Mouse (Mus musculus) lung, postnatal 0 days (tissue): ENCODE measurements at regions not wholly inside any gene's neighbourhood (a gene's known extent, or its start where the extent isn't known, plus 50 kb on each side); places are given as distances from the start of the nearest gene placed in this dataset.

Experiments
- ATAC-seq: fragments of 200-750 bp; cut with Nextera tagmentation; 2 replicates; pipeline ENCODE4 v1.8.0; 2017; ENCODE audit warnings: moderate library complexity
- DNase-seq: peaks from one replicate; pipeline ENCODE4 v3.0.0-alpha.2; 2016; ENCODE audit warnings: low spot score
- H3K27ac ChIP-seq: fragments of 300-500 bp; sonication (generic); 2 replicates; pipeline ENCODE4 v1.5.1; 2014; ENCODE audit warnings: antibody characterized with exemption, mild to moderate bottlenecking, low read length, mixed read lengths
- H3K27me3 ChIP-seq: fragments of 300-500 bp; sonication (generic); replicated peaks from 2 replicates; pipeline ENCODE4 v1.6.1; 2014; ENCODE audit warnings: low read length, mixed read lengths; ENCODE audit not compliant: insufficient read depth
- H3K36me3 ChIP-seq: fragments of 300-500 bp; sonication (generic); 2 replicates; pipeline ENCODE4 v1.6.1; 2014; ENCODE audit warnings: low read length, mixed read lengths; ENCODE audit not compliant: insufficient read depth
- H3K4me1 ChIP-seq: fragments of 300-500 bp; sonication (generic); 2 replicates; pipeline ENCODE4 v1.6.1; 2014; ENCODE audit warnings: antibody characterized with exemption, low read depth, low read length, mixed read lengths; ENCODE audit not compliant: insufficient read depth
- H3K4me2 ChIP-seq: fragments of 300-500 bp; sonication (generic); replicated peaks from 2 replicates; pipeline ENCODE4 v1.6.1; 2014; ENCODE audit warnings: low read depth, mild to moderate bottlenecking, low read length, moderate library complexity, mixed read lengths
- H3K4me3 ChIP-seq: fragments of 300-500 bp; sonication (generic); 2 replicates; pipeline ENCODE4 v1.5.1; 2014; ENCODE audit warnings: low read depth, low read length
- H3K9ac ChIP-seq: fragments of 300-500 bp; sonication (generic); replicated peaks from 2 replicates; pipeline ENCODE4 v1.6.1; 2014; ENCODE audit warnings: low read depth, mild to moderate bottlenecking
- H3K9me3 ChIP-seq: fragments of 300-500 bp; sonication (generic); 2 replicates; pipeline ENCODE4 v1.6.1; 2016; ENCODE audit warnings: low read length, mixed read lengths
- CTCF ChIP-seq: IDR thresholded peaks from 2 replicates; pipeline ENCODE4 v1.5.1; 2016; ENCODE audit warnings: antibody characterized with exemption, mild to moderate bottlenecking
- EP300 ChIP-seq: IDR thresholded peaks from 2 replicates; pipeline ENCODE4 v1.6.1; 2016; ENCODE audit warnings: antibody characterized with exemption, mild to moderate bottlenecking, control low read depth
- WGBS: fragments of 180-500 bp; shearing (Covaris S2); extraction: QIAGEN DNeasy Blood & Tissue Kit; methylation state at CpG from one replicate; pipeline ENCODE4 v1.1.7; 2014; 5-methylcytosine and 5-hydroxymethylcytosine counted together

DNA sequence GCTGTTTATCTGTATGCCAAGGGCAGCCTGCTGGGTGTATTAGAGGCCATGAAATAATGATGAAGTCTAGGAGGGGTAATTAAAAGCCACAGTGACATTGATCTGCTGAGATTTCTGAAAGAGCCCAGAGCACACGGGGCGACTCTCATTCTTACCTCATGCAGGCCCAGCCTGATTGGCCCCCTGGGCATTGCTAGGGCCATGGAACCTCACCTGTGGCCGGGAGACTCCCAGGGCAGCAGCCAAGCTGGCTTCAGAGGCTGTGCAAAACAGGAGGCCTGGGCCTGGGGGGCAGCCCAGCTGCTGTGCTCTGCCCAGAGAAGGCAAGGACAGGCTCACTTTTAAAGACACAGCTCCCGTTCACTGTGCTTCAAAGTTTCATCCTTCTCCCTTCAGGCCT lies 366.4 kb upstream of the 3110018I06Rik start:
- ATAC-seq = no peak
- H3K36me3 ChIP-seq = no peaks in the 10 kb centered on the region
- 75% methylated on average over 4 of the region's 4 CpGs for WGBS
- H3K27me3 ChIP-seq = no peaks in the 10 kb centered on the region
- no peak overlapping the region for H3K4me2 ChIP-seq
- DNase-seq = no peak
- no peak overlapping the region for H3K9ac ChIP-seq
- H3K4me3 ChIP-seq = no peak overlapping the region
- H3K4me1 ChIP-seq = no peaks in the 10 kb centered on the region
- no peaks in the 10 kb centered on the region for H3K9me3 ChIP-seq
- no peak for TF ChIP-seq CTCF
- no peak for TF ChIP-seq EP300
- no peak overlapping the region for H3K27ac ChIP-seq

DNA sequence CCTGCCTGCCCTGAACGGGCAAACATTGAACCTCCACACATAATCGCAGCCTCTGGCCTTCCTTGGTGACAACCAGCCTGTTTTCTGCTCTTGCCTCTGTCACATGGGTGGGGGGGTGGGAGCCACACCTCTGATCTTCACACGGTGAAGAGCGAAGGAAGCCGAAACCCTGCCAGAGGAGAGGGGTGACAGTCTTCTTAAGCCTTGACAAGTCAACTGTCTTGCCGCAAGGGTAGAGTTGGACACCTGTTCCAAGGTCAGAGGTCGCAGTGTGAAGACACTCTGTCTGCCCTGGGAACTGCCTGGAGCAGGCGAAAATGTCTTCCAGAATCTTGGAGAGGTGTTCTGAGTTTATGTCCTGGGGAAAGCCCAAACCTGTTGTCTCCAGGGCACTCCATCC lies 364.8 kb upstream of the 3110018I06Rik start:
- Histone ChIP-seq H3K27ac (no peak overlapping the region), H3K4me2 (no peak overlapping the region), H3K27me3 (no peaks in the 10 kb centered on the region), H3K9me3 (no peaks in the 10 kb centered on the region), H3K36me3 (no peaks in the 10 kb centered on the region), H3K4me3 (no peak overlapping the region), H3K9ac (no peak overlapping the region), H3K4me1 (no peaks in the 10 kb centered on the region)
- DNase-seq (no peak), ATAC-seq (no peak)
- WGBS = 61% methylated on average over 8 of the region's 8 CpGs
- no peak for TF ChIP-seq EP300
- TF ChIP-seq CTCF = no peak

DNA sequence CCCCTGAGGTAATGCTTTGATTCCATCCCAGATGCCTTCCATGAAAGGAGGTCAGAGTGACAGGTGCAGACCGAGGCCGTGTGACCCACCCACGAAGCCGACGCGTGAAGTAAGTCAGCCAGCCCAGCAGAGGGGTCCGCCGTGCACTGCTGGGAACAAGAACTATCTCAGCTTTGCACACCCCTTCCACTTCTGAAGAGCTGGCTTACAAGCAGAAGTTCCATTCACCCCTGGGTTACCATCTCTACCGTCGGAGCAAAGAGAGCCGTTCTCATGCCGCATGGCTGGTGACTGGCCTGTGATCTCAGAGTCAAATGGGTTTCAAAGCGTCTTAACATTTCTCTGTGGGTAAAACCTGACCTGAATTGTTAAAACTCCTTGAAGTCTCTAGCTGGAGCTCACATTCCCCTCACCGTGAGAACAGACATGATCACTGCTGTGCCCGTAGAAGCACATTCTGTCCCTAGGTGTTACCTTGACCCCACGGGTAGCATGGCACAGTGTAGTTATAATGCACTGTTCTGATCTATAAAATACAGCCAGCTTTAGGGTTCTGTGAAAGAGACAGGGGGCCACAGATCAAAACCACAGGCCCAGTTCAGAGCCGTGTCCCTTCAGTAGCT lies 364.1 kb upstream of the 3110018I06Rik start:
- TF ChIP-seq CTCF (no peak), EP300 (no peak)
- 87% methylated on average over 17 of the region's 17 CpGs for WGBS
- Histone ChIP-seq H3K27me3 (no peaks in the 10 kb centered on the region), H3K27ac (no peak overlapping the region), H3K9me3 (no peaks in the 10 kb centered on the region), H3K4me1 (no peaks in the 10 kb centered on the region), H3K9ac (no peak overlapping the region), H3K36me3 (no peaks in the 10 kb centered on the region), H3K4me3 (no peak overlapping the region), H3K4me2 (no peak overlapping the region)
- DNase-seq = no peak
- ATAC-seq = no peak

GRCm38 (mm10) chr12:107125201-107125600 lies 363.2 kb upstream of the 3110018I06Rik start:
- Histone ChIP-seq H3K27me3 (no peaks in the 10 kb centered on the region), H3K4me2 (no peak overlapping the region), H3K36me3 (no peaks in the 10 kb centered on the region), H3K9me3 (no peaks in the 10 kb centered on the region), H3K4me1 (no peaks in the 10 kb centered on the region), H3K4me3 (no peak overlapping the region), H3K27ac (no peak overlapping the region), H3K9ac (no peak overlapping the region)
- WGBS = 51% methylated on average over 6 of the region's 7 CpGs
- DNase-seq = no peak
- ATAC-seq = no peak
- no peak for TF ChIP-seq EP300
- TF ChIP-seq CTCF = no peak

DNA sequence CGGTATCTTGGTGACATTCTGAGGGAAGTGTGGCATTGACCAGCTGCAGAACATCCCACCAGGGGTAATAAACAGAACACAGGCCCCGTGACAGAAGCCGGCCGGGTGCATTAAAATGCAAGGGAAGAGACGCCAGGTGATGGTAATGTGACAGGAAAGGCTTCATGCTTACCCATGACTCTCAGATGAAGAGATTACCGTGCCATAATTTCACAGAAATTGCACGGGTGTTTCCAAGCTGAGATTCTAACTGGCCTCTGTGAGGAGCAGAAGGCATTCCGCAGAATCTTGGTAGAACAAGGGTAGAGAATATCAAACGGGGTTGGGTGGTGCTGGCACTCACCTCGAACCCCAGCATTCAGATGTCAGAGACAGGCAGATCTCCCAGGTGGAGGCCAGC lies 362.4 kb upstream of the 3110018I06Rik start:
- DNase-seq = no peak
- Histone ChIP-seq H3K9ac (no peak overlapping the region), H3K4me3 (no peak overlapping the region), H3K27me3 (no peaks in the 10 kb centered on the region), H3K4me1 (no peaks in the 10 kb centered on the region), H3K36me3 (no peaks in the 10 kb centered on the region), H3K27ac (no peak overlapping the region), H3K9me3 (no peaks in the 10 kb centered on the region), H3K4me2 (no peak overlapping the region)
- 80% methylated on average over 10 of the region's 10 CpGs for WGBS
- no peak for ATAC-seq
- TF ChIP-seq CTCF = no peak
- no peak for TF ChIP-seq EP300

- Histone ChIP-seq H3K27ac (no peak overlapping the region), H3K36me3 (no peaks in the 10 kb centered on the region), H3K4me1 (no peaks in the 10 kb centered on the region), H3K27me3 (no peaks in the 10 kb centered on the region), H3K9ac (no peak overlapping the region), H3K4me2 (no peak overlapping the region), H3K9me3 (no peaks in the 10 kb centered on the region), H3K4me3 (no peak overlapping the region)
- DNase-seq = no peak
- 89% methylated on average over 3 of the region's 3 CpGs for WGBS
- no peak for ATAC-seq
- TF ChIP-seq EP300 = no peak
- TF ChIP-seq CTCF = no peak
These were observed 360.8 kb upstream of the 3110018I06Rik start for GRCm38 (mm10) chr12:107127591-107127990.

GRCm38 (mm10) chr12:107129232-107129631 lies 359.2 kb upstream of the 3110018I06Rik start:
- ATAC-seq (no peak), DNase-seq (no peak)
- no peaks in the 10 kb centered on the region for H3K9me3 ChIP-seq
- no peak for TF ChIP-seq CTCF
- TF ChIP-seq EP300 = no peak
- no peaks in the 10 kb centered on the region for H3K4me1 ChIP-seq
- H3K4me2 ChIP-seq = no peak overlapping the region
- no peaks in the 10 kb centered on the region for H3K36me3 ChIP-seq
- no peak overlapping the region for H3K27ac ChIP-seq
- no peak overlapping the region for H3K9ac ChIP-seq
- H3K27me3 ChIP-seq = no peaks in the 10 kb centered on the region
- no peak overlapping the region for H3K4me3 ChIP-seq
- WGBS = 58% methylated on average over 6 of the region's 6 CpGs
